Mouse (Mus musculus) midbrain, embryonic 16.5 days (tissue): ENCODE data around the gene Fam163b. TPM values are rescaled to one million over a fixed set of nuclear protein-coding genes. Genes with fewer than 3 reads are reported as not detected.

Source experiments
- ATAC-seq: fragments of 200-750 bp; cut with Nextera tagmentation; 2 replicates; pipeline ENCODE4 v1.8.0; 2017; ENCODE audit warnings: moderate TSS enrichment
- H3K27ac ChIP-seq: fragments of 300-500 bp; sonication (generic); 2 replicates; pipeline ENCODE4 v1.5.1; 2014; ENCODE audit warnings: mild to moderate bottlenecking, low read length, mixed read lengths
- H3K27me3 ChIP-seq: fragments of 300-500 bp; sonication (generic); 2 replicates; pipeline ENCODE4 v1.6.1; 2014; ENCODE audit warnings: low read depth, low read length, mixed read lengths; ENCODE audit not compliant: control insufficient read depth, insufficient read depth
- H3K36me3 ChIP-seq: fragments of 300-500 bp; sonication (generic); 2 replicates; pipeline ENCODE4 v1.6.1; 2014; ENCODE audit warnings: mild to moderate bottlenecking, low read length, moderate library complexity, mixed read lengths; ENCODE audit not compliant: control insufficient read depth, insufficient read depth
- H3K4me1 ChIP-seq: fragments of 300-500 bp; sonication (generic); 2 replicates; pipeline ENCODE4 v1.6.1; 2014; ENCODE audit warnings: mild to moderate bottlenecking, low read length, mixed read lengths; ENCODE audit not compliant: control insufficient read depth, insufficient read depth
- H3K4me2 ChIP-seq: fragments of 300-500 bp; sonication (generic); 2 replicates; pipeline ENCODE4 v1.6.1; 2014; ENCODE audit warnings: mild to moderate bottlenecking, low read length, mixed read lengths
- H3K4me3 ChIP-seq: fragments of 300-500 bp; sonication (generic); 2 replicates; pipeline ENCODE4 v1.5.1; 2014; ENCODE audit warnings: low read depth, mild to moderate bottlenecking, low read length, moderate library complexity, mixed read lengths
- H3K9ac ChIP-seq: fragments of 300-500 bp; sonication (generic); 2 replicates; pipeline ENCODE4 v1.6.1; 2014; ENCODE audit warnings: low read depth, low read length, mixed read lengths
- H3K9me3 ChIP-seq: fragments of 300-500 bp; sonication (generic); replicated peaks from 2 replicates; pipeline ENCODE4 v1.6.1; 2014; ENCODE audit warnings: mild to moderate bottlenecking, low read length, mixed read lengths; ENCODE audit not compliant: control insufficient read depth, poor library complexity, severe bottlenecking
- WGBS: fragments of 180-500 bp; shearing (Covaris S2); extraction: QIAGEN DNeasy Blood & Tissue Kit; methylation state at CpG from one replicate; pipeline ENCODE4 v1.1.7; 2014; 5-methylcytosine and 5-hydroxymethylcytosine counted together
- polyA plus RNA-seq: library from polyadenylated mRNA; unstranded; fragments of >200 nt; fragmentation: Nextera tagmentation; extraction: Ambion mirVana; gene quantifications from 2 replicates; pipeline ENCODE4 v1.2.1, GENCODE M21; 2015

Gene Fam163b
- polyA plus RNA-seq, 1 experiment from 2014 or later, result 8.1 TPM

DNA sequence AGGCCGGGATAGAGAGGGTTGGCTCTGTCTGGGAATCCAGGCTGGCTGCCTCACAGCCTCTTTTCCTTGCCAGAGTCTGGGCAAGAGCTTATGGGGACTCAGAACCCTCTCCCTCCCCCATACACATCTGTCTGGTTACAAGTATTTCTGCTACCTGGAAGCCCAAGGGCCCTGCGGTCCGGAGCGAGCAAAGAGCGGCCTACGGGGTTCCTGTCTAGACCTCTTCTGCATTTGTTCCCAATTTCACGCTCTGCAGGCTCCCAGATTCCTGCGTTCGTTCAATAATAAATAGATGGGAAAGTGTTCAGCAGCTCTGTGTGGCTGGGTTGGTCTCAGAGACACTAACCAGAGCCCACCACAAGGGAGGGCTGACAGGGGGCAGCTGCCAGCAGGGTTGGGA, 19.7 kb downstream of the Fam163b start:
- H3K27me3 ChIP-seq, result no peaks in the 10 kb centered on the region
- no peak overlapping the region for H3K27ac ChIP-seq
- H3K9ac ChIP-seq, result no peak overlapping the region
- H3K36me3 ChIP-seq, result no peaks in the 10 kb centered on the region
- no peak overlapping the region for H3K4me3 ChIP-seq
- H3K9me3 ChIP-seq, result no peaks in the 10 kb centered on the region
- no peak for ATAC-seq
- 26% methylated on average over 9 of the region's 9 CpGs for WGBS
- H3K4me2 ChIP-seq, result no peak overlapping the region
- peaks cover 6% of the 10 kb centered on the region for H3K4me1 ChIP-seq

DNA sequence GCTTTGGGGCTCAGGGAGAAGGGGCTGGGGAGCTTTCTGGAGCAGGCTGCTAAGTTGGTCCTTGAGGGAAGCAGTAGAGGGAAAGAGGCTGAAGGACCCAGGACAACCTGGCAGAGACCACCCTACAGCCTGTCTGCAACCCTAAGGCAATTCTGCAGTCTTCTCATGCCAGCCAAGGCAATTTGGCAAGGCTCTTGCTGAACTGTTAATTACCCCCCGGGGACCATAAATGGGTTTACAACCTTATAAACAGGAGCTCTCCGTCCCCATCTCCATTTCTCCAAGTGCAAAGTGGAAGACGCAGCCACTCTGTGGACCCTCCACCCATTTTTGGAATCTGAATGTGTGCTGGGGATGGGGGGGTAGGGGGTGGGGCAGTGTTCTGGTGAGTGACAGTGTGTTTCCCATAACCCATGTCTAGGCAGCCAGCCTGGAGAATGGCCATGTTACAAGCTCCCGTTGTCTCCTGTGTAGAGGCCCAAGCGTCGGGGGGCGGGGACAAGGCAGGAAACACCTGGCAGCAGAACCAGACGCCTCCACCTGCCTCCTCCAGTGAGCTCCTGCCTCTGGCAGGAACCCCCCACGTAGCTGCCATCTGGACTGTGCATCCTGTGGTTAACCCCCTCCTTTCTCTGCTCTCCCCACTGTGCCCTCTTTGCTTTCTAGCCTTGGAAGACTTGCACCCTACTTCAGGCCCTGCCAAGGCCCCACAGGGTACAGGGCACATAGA, 20.5 kb downstream of the Fam163b start:
- H3K4me1 ChIP-seq, result peaks cover 6% of the 10 kb centered on the region
- no peak overlapping the region for H3K4me2 ChIP-seq
- H3K27ac ChIP-seq, result no peak overlapping the region
- H3K9ac ChIP-seq, result no peak overlapping the region
- H3K9me3 ChIP-seq, result no peaks in the 10 kb centered on the region
- no peaks in the 10 kb centered on the region for H3K36me3 ChIP-seq
- H3K27me3 ChIP-seq, result no peaks in the 10 kb centered on the region
- no peak for ATAC-seq
- H3K4me3 ChIP-seq, result no peak overlapping the region
- WGBS, result 47% methylated on average over 9 of the region's 9 CpGs

DNA sequence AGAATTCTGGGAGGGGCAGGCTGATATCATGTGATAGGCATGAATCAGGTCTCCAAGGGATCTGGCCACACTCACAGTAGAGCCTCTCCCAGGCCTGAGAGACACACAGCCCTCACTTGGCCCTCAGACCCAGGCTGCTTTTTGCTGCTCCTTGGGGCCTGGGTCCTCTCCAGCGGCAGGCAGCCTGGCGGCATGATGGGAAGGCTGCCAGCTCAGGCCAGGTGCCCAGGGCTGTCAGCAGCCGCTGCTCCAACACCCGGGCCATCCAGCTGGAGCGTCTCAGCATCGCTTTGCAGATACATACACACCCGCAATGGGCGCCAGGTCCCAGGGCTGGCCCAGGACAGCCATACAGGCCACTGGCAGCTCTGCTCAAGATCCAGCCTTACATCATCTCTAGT, 22.1 kb downstream of the Fam163b start:
- Histone ChIP-seq H3K36me3 (no peaks in the 10 kb centered on the region), H3K27ac (no peak overlapping the region), H3K4me2 (no peak overlapping the region), H3K27me3 (no peaks in the 10 kb centered on the region), H3K4me1 (peaks cover 6% of the 10 kb centered on the region), H3K4me3 (no peak overlapping the region), H3K9me3 (no peaks in the 10 kb centered on the region), H3K9ac (no peak overlapping the region)
- 77% methylated on average over 8 of the region's 8 CpGs for WGBS
- no peak for ATAC-seq

GRCm38 (mm10) chr2:27119766-27120165, 22.5 kb downstream of the Fam163b start:
- no peaks in the 10 kb centered on the region for H3K27me3 ChIP-seq
- no peak overlapping the region for H3K4me3 ChIP-seq
- no peak overlapping the region for H3K4me2 ChIP-seq
- peaks cover 6% of the 10 kb centered on the region for H3K4me1 ChIP-seq
- no peaks in the 10 kb centered on the region for H3K9me3 ChIP-seq
- no peak overlapping the region for H3K27ac ChIP-seq
- H3K9ac ChIP-seq, result no peak overlapping the region
- no peak for ATAC-seq
- 91% methylated on average over 2 of the region's 2 CpGs for WGBS
- H3K36me3 ChIP-seq, result no peaks in the 10 kb centered on the region

DNA sequence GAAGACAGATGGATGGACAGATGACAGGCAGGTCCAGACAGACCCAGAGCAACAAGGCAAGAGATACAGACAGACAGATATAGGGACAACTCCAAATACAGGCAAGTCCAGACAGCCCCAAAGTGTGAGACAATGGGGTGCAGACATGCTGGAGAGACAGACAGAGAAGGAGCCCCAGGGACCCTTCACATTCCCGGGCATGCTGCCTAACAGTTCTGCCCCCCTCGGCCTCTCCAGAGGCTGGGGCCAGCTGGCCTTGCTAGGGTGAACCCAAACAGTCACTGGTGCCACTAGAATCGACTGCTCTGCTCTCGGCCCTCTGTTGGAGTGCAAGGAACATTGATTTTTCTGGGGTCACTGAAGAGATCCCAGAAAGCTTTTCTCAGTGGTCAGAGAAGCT, 23.8 kb downstream of the Fam163b start:
- no peak for ATAC-seq
- H3K9me3 ChIP-seq, result no peaks in the 10 kb centered on the region
- 64% methylated on average over 4 of the region's 4 CpGs for WGBS

DNA sequence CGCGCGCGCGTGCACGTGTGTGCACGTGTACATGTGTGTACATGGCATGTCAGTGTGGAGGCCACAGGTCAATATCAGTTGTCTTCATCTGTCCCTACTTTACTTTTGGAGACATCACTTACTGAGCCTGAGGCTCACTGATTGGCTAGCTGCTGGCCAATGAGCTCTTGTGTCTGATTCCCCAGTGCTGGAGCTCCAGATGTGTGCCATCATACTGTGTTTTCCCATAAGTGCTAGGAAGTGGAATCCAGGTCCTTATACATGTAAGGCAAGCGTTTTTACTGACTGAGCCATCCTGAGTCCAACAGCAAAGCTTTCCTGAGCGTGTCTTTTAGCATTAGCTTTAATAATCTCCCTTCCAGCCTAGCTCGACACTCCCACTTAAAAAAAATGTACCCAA, 28.1 kb downstream of the Fam163b start:
- ATAC-seq, result no peak
- no peaks in the 10 kb centered on the region for H3K27me3 ChIP-seq
- WGBS, result 93% methylated on average over 10 of the region's 10 CpGs
- no peaks in the 10 kb centered on the region for H3K4me1 ChIP-seq
- H3K4me2 ChIP-seq, result no peak overlapping the region
- H3K4me3 ChIP-seq, result no peak overlapping the region
- no peaks in the 10 kb centered on the region for H3K36me3 ChIP-seq
- H3K27ac ChIP-seq, result no peak overlapping the region
- no peaks in the 10 kb centered on the region for H3K9me3 ChIP-seq
- no peak overlapping the region for H3K9ac ChIP-seq

More for the DNA sequence above, 23.8 kb downstream of the Fam163b start:
- H3K4me1 ChIP-seq, result peaks cover 6% of the 10 kb centered on the region
- H3K27me3 ChIP-seq, result no peaks in the 10 kb centered on the region
- H3K36me3 ChIP-seq, result no peaks in the 10 kb centered on the region
- H3K4me3 ChIP-seq, result no peak overlapping the region
- no peak overlapping the region for H3K4me2 ChIP-seq
- no peak overlapping the region for H3K9ac ChIP-seq
- H3K27ac ChIP-seq, result no peak overlapping the region

GRCm38 (mm10) chr2:27112585-27112984, 29.7 kb downstream of the Fam163b start:
- Histone ChIP-seq H3K9ac (no peak overlapping the region), H3K4me2 (no peak overlapping the region), H3K36me3 (no peaks in the 10 kb centered on the region), H3K27me3 (no peaks in the 10 kb centered on the region), H3K4me1 (no peaks in the 10 kb centered on the region), H3K27ac (no peak overlapping the region), H3K9me3 (no peaks in the 10 kb centered on the region), H3K4me3 (no peak overlapping the region)
- no peak for ATAC-seq
- 75% methylated on average over 20 of the region's 20 CpGs for WGBS

- WGBS, result 72% methylated on average over 5 of the region's 5 CpGs
- Histone ChIP-seq H3K4me1 (peaks cover 4% of the 10 kb centered on the region), H3K4me2 (no peak overlapping the region), H3K9me3 (no peaks in the 10 kb centered on the region), H3K4me3 (no peak overlapping the region), H3K27me3 (no peaks in the 10 kb centered on the region), H3K36me3 (no peaks in the 10 kb centered on the region), H3K27ac (no peak overlapping the region), H3K9ac (no peak overlapping the region)
- ATAC-seq, result no peak
These were observed 33.2 kb downstream of the Fam163b start for GRCm38 (mm10) chr2:27109052-27109451.

- WGBS, result 45% methylated on average over 2 of the region's 2 CpGs
- no peak overlapping the region for H3K4me2 ChIP-seq
- no peak overlapping the region for H3K9ac ChIP-seq
- H3K36me3 ChIP-seq, result no peaks in the 10 kb centered on the region
- H3K27ac ChIP-seq, result no peak overlapping the region
- no peaks in the 10 kb centered on the region for H3K9me3 ChIP-seq
- no peaks in the 10 kb centered on the region for H3K27me3 ChIP-seq
- H3K4me1 ChIP-seq, result peaks cover 12% of the 10 kb centered on the region
- no peak for ATAC-seq
- no peak overlapping the region for H3K4me3 ChIP-seq
These were observed 34.1 kb downstream of the Fam163b start for GRCm38 (mm10) chr2:27108144-27108543.
